Mouse (Mus musculus) lung, postnatal 0 days (tissue): ENCODE results near the gene Gm14443. TPM values are rescaled to one million over a fixed set of nuclear protein-coding genes. Genes with fewer than 3 reads are reported as not detected.
A peak's percentile ranks its signal among the peaks of the same experiment; 100 is the strongest.
"Not testable (repeated sequence)": the region's sequence is repeated elsewhere in the genome, so short reads cannot be mapped to it uniquely, and the experiment has no call there.

Source experiments
- ATAC-seq: fragments of 200-750 bp; cut with Nextera tagmentation; 2 replicates; pipeline ENCODE4 v1.8.0; 2017; ENCODE audit warnings: moderate library complexity
- DNase-seq: peaks from one replicate; pipeline ENCODE4 v3.0.0-alpha.2; 2016; ENCODE audit warnings: low spot score
- H3K27ac ChIP-seq: fragments of 300-500 bp; sonication (generic); 2 replicates; pipeline ENCODE4 v1.5.1; 2014; ENCODE audit warnings: antibody characterized with exemption, mild to moderate bottlenecking, low read length, mixed read lengths
- H3K27me3 ChIP-seq: fragments of 300-500 bp; sonication (generic); replicated peaks from 2 replicates; pipeline ENCODE4 v1.6.1; 2014; ENCODE audit warnings: low read length, mixed read lengths; ENCODE audit not compliant: insufficient read depth
- H3K36me3 ChIP-seq: fragments of 300-500 bp; sonication (generic); 2 replicates; pipeline ENCODE4 v1.6.1; 2014; ENCODE audit warnings: low read length, mixed read lengths; ENCODE audit not compliant: insufficient read depth
- H3K4me1 ChIP-seq: fragments of 300-500 bp; sonication (generic); 2 replicates; pipeline ENCODE4 v1.6.1; 2014; ENCODE audit warnings: antibody characterized with exemption, low read depth, low read length, mixed read lengths; ENCODE audit not compliant: insufficient read depth
- H3K4me2 ChIP-seq: fragments of 300-500 bp; sonication (generic); replicated peaks from 2 replicates; pipeline ENCODE4 v1.6.1; 2014; ENCODE audit warnings: low read depth, mild to moderate bottlenecking, low read length, moderate library complexity, mixed read lengths
- H3K4me3 ChIP-seq: fragments of 300-500 bp; sonication (generic); 2 replicates; pipeline ENCODE4 v1.5.1; 2014; ENCODE audit warnings: low read depth, low read length
- H3K9ac ChIP-seq: fragments of 300-500 bp; sonication (generic); replicated peaks from 2 replicates; pipeline ENCODE4 v1.6.1; 2014; ENCODE audit warnings: low read depth, mild to moderate bottlenecking
- H3K9me3 ChIP-seq: fragments of 300-500 bp; sonication (generic); 2 replicates; pipeline ENCODE4 v1.6.1; 2016; ENCODE audit warnings: low read length, mixed read lengths
- CTCF ChIP-seq: IDR thresholded peaks from 2 replicates; pipeline ENCODE4 v1.5.1; 2016; ENCODE audit warnings: antibody characterized with exemption, mild to moderate bottlenecking
- EP300 ChIP-seq: IDR thresholded peaks from 2 replicates; pipeline ENCODE4 v1.6.1; 2016; ENCODE audit warnings: antibody characterized with exemption, mild to moderate bottlenecking, control low read depth
- WGBS: fragments of 180-500 bp; shearing (Covaris S2); extraction: QIAGEN DNeasy Blood & Tissue Kit; methylation state at CpG from one replicate; pipeline ENCODE4 v1.1.7; 2014; 5-methylcytosine and 5-hydroxymethylcytosine counted together
- polyA plus RNA-seq: library from polyadenylated mRNA; unstranded; fragments of >200 nt; fragmentation: Nextera tagmentation; extraction: Ambion mirVana; gene quantifications from 2 replicates; pipeline ENCODE4 v1.2.1, GENCODE M21; 2015

Gm14443 gene
- polyA plus RNA-seq, 1 experiment from 2014 or later = 0.47 TPM

DNA sequence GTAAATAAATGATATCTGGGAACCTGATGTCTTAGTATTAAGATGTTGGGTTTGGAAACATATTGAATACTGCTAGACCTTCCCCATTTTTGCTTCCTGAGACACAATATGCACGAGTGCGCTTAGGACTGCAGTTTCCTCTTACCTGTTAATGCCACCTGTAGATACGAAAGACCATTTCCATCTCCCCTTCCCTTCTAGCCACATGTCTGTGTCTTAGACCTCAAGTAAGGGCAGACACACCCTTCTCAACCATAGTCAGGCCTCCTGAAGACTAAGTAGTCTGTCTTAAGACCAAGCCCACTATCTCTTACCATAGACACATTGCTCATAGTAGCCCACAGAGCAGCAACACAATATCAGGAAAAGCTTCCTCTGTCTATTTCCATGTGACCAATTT, 3.5 kb downstream of the Gm14443 start:
- H3K27ac ChIP-seq = no peak overlapping the region
- ATAC-seq = no peak

DNA sequence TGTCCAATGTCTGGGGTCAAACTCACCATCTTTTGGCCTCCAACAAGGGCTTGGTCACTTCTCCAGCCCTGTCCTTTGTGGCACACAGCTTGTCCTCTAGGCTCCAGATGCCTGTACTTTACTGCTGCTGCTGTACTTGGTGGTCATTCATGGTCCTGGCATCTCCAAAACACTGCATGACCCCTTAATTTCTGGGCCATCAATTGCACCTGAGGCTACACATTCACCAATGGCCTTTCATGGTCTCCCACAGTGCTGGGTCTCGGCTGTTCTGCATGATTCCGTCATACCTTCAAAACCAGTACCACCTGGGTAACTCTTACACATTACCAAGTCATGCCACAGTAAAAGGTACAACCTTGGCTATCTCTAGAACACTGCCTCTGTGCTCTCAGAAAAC, 8.8 kb downstream of the Gm14443 start:
- not testable (repeated sequence) for H3K4me1 ChIP-seq, H3K4me3 ChIP-seq, H3K9ac ChIP-seq, H3K9me3 ChIP-seq, DNase-seq, H3K4me2 ChIP-seq, H3K36me3 ChIP-seq, H3K27ac ChIP-seq, H3K27me3 ChIP-seq, ATAC-seq
- 77% methylated on average over 2 of the region's 2 CpGs for WGBS

More for the DNA sequence above, 3.5 kb downstream of the Gm14443 start:
- H3K4me3 ChIP-seq = no peak overlapping the region
- H3K9me3 ChIP-seq = no peaks in the 10 kb centered on the region
- H3K4me1 ChIP-seq = no peaks in the 10 kb centered on the region
- H3K4me2 ChIP-seq = no peak overlapping the region
- no peak overlapping the region for H3K9ac ChIP-seq
- H3K27me3 ChIP-seq = no peaks in the 10 kb centered on the region
- no peak for DNase-seq
- 78% methylated on average over 3 of the region's 3 CpGs for WGBS
- H3K36me3 ChIP-seq = no peaks in the 10 kb centered on the region
- TF ChIP-seq CTCF (no peak), EP300 (no peak)

DNA sequence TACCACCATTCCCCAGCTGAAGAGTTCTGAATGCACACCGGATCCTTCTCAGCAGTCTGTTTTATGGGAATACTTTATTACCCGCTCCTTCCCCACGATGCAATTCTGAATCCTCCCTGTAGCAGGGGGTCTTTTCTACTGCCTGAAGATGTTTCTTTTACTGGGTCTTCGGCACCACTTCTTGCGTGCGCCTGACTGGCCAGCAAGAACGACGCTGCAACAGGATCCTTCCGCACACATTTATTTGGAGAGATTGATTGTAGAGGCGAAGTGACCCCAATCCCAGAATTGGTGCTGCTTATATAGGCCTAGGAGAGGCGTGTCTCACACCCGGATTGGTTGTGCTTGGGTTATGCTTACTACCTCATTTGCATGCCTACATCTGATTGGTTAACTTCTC, 10.6 kb downstream of the Gm14443 start:
- H3K9me3 ChIP-seq, H3K9ac ChIP-seq, H3K4me1 ChIP-seq, H3K27ac ChIP-seq, H3K36me3 ChIP-seq, ATAC-seq, DNase-seq, H3K4me2 ChIP-seq, H3K27me3 ChIP-seq, H3K4me3 ChIP-seq: not testable (repeated sequence)
- 91% methylated on average over 12 of the region's 12 CpGs for WGBS

DNA sequence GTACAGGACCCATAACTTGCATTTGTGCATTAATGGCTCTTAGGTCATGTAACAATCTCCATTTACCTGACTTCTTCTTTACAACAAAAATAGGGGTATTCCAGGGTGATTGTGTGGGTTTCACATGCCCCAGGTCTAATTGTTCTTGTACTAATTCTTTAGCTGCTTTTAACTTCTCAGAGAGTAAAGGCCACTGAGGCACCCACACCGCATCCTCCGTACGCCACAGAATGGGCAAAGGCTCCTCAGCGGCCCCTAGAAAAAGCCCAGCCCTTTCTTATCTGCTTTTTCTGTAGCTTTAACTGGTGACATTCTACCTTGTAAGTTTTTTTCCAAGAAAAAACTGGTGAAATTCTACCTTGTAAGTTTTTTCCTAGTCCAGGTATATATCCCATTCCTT, 14.2 kb downstream of the Gm14443 start:
- not testable (repeated sequence) for H3K4me2 ChIP-seq, ATAC-seq, H3K36me3 ChIP-seq, DNase-seq, H3K4me1 ChIP-seq, H3K4me3 ChIP-seq, H3K9ac ChIP-seq, H3K27ac ChIP-seq, H3K27me3 ChIP-seq, H3K9me3 ChIP-seq
- whole genome bisulfite sequencing = 84% methylated on average over 4 of the region's 4 CpGs

DNA sequence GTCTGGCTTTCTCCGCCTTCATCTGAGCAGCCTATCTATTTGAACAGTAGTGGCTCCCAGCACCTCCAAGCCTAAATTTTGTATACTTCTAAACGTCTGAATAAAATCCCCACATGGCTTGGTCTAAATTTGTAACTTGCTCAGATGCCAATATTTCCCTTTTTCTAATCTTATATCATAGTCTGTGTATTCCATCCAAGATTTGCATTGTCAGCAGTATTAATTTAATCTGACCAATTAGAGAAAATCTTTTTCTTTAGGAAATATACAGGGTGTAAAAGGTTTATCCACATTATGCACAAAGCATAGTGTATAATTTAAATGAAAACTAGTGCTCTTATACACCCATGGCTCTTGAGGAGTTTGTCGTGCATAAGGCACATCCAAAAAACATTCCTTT, 17.0 kb downstream of the Gm14443 start:
- no peak overlapping the region for H3K9ac ChIP-seq
- TF ChIP-seq CTCF (no peak), EP300 (no peak)
- ATAC-seq (no peak), DNase-seq (no peak)
- WGBS = 73% methylated on average over 3 of the region's 3 CpGs
- no peak overlapping the region for H3K4me2 ChIP-seq
- H3K4me3 ChIP-seq = no peak overlapping the region
- no peaks in the 10 kb centered on the region for H3K9me3 ChIP-seq
- H3K27me3 ChIP-seq = no peaks in the 10 kb centered on the region
- no peaks in the 10 kb centered on the region for H3K36me3 ChIP-seq
- no peak overlapping the region for H3K27ac ChIP-seq
- H3K4me1 ChIP-seq = no peaks in the 10 kb centered on the region

DNA sequence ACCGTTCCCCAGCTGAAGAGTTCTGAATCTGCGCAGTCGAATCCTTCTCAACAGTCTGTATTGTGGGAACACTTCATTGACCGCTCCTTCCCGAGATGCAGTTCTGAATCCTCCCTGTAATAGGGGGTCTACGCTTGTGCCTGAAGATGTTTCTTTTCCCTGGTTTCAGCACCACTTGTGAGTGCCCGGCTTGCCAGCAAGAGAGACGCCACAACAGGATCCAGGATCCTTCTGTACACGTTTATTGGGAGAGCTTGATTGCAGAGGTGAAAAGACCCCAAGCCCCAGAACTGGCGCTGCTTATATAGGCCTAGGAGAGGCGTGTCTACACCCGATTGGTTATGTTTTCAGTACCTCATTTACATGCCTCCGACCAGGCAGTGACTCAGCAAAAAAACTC, 19.0 kb downstream of the Gm14443 start:
- Histone ChIP-seq H3K9me3 (no peaks in the 10 kb centered on the region), H3K4me3 (no peak overlapping the region), H3K9ac (no peak overlapping the region), H3K36me3 (no peaks in the 10 kb centered on the region), H3K4me2 (no peak overlapping the region), H3K27ac (no peak overlapping the region), H3K4me1 (no peaks in the 10 kb centered on the region), H3K27me3 (no peaks in the 10 kb centered on the region)
- 89% methylated on average over 13 of the region's 13 CpGs for WGBS
- no peak for ATAC-seq
- TF ChIP-seq CTCF = no peak
- no peak for TF ChIP-seq EP300
- no peak for DNase-seq

DNA sequence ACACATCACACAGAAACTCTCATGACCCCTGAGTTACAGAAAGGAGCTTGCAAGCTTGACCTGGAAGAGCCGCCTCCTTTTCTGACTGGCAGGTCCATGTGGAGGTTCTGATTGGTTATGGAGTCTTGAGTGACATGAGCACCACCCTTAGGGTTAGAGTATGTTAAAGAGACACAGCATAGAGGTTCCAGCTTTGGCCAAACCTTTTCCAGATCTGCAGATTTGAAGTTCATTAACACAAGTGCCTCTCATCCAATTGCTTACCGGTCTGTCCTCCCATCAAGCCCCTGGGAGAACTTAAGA, 33.7 kb downstream of the Gm14443 start, which contains the start of gene Gm14399:
Gene Gm14399 (minus strand): TSS at position 20 of the 303 bp plus-strand sequence.
- not testable (repeated sequence) for H3K9me3 ChIP-seq, H3K27ac ChIP-seq, ATAC-seq, H3K4me1 ChIP-seq, H3K36me3 ChIP-seq, H3K9ac ChIP-seq, DNase-seq, H3K27me3 ChIP-seq
- peak within 1 kb of the TSS; percentile 41 for H3K4me2 ChIP-seq
- H3K4me3 ChIP-seq = peak within 1 kb of the TSS; percentile 35
- 9% methylated on average over 1 of the region's 2 CpGs for WGBS

DNA sequence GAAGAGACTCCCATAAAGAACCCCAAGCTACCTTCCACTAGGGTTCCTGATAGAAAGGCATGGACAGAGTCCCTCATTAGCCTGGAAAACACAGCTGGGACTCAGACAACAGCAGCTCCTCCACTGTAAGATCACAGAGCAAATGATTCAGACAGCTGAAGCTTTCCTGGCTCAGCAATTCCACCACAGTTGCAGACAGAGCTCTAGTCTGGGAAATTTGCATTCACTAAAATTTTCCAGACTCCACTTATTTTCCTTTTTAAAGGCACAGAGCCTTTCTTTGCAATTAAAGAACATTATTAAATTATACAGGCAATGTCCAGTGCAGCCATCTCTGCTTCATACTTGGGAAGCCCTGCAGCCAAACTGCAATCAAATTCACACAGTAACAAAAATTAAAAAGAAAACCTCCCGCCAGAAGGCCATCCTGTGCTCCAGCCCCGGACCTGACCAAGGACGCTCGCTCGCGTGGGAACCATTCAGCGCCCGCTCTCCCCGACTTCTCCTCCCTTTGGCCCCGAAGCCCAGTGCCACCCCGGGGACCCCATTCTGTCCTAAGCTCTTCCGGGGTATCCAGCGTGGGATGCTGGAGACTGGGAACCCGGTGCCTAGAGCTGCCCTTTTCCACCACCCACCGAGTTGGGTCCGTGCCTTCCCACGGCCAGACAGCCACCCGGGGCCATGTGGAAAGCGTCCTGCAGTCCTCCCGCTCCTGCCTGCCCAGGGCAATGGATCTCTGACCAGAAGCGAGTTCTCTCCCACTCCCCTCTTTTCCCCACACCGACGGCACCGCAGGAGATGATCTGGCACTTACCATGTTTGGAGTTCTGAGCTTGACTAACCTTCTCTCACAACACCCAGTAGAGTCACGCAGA, 34.3 kb downstream of the Gm14443 start:
- not testable (repeated sequence) for H3K36me3 ChIP-seq, H3K27ac ChIP-seq, H3K27me3 ChIP-seq, H3K9me3 ChIP-seq, H3K9ac ChIP-seq, ATAC-seq, DNase-seq, H3K4me1 ChIP-seq
- WGBS = 2% methylated on average over 20 of the region's 25 CpGs
- Histone ChIP-seq H3K4me2 (peak overlapping the region; percentile 41), H3K4me3 (peak overlapping the region; percentile 35)

DNA sequence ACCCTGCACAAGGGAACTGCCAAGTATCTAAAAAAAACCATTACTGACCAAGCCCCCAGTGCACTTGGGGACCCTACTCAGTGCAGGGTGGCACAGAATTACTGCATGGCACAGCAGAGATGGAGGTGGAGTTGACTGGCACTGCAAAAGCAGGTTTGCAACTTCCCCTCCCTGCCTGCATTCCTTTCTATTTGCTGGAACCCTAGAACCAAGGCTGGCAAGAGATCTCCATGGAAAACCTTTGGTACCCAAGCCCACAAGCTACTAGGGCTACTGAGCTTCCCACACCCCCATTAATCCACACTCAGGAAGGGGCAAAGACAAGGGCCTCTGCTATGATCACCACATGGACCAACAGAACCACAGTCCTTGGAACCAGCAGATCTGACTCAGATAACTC, 35.0 kb downstream of the Gm14443 start:
- DNase-seq, H3K9ac ChIP-seq, ATAC-seq, H3K27ac ChIP-seq, H3K27me3 ChIP-seq, H3K4me3 ChIP-seq, H3K4me1 ChIP-seq, H3K4me2 ChIP-seq, H3K36me3 ChIP-seq, H3K9me3 ChIP-seq: not testable (repeated sequence)
